Comparison of ENCODE assay signal across 9 mouse cellular contexts in genomic region chr3:55828481-55829256, GRCm38 (mm10). TPM values are rescaled to one million over a fixed set of nuclear protein-coding genes. Genes with fewer than 3 reads are reported as not detected.
DNase-seq lines count a peak whose midpoint lies in the region; ATAC-seq and TF ChIP-seq lines count a peak whose summit lies in the region.
"Had no signal": no experiment of that assay in that cellular context is flagged by ENCODE, and none has a peak within 500 bp of the region (broad histone marks: within the 10 kb centered on the region; RNA-seq: fewer than 3 reads in every experiment).

No protein-coding gene starts in this region.

- H3K36me3 ChIP-seq in heart, embryonic 10.5 days: no peaks in the 10 kb centered on the region
- no peaks in the 10 kb centered on the region for H3K36me3 ChIP-seq in thymus, adult 2 months (ENCODE audit: control insufficient read depth, insufficient read depth, low read length)
- no peaks in the 10 kb centered on the region for H3K36me3 ChIP-seq in stomach, embryonic 16.5 days (ENCODE audit: control insufficient read depth, insufficient read depth, low read length)
- H3K36me3 ChIP-seq in limb, embryonic 10.5 days: no peaks in the 10 kb centered on the region
- H3K36me3 ChIP-seq: limb, embryonic 15.5 days had no signal

- WGBS in heart, embryonic 10.5 days: 50% methylated on average over 10 of the region's 10 CpGs
- WGBS in thymus, adult 2 months: 31% methylated on average over 10 of the region's 10 CpGs
- WGBS in stomach, embryonic 16.5 days: 35% methylated on average over 10 of the region's 10 CpGs
- 25% methylated on average over 10 of the region's 10 CpGs for WGBS in limb, embryonic 10.5 days

- H3K27me3 ChIP-seq in heart, embryonic 10.5 days (ENCODE audit: insufficient read depth, poor library complexity, severe bottlenecking): no peaks in the 10 kb centered on the region
- no peaks in the 10 kb centered on the region for H3K27me3 ChIP-seq in thymus, adult 2 months (ENCODE audit: control insufficient read depth, insufficient read depth, low read length)
- no peaks in the 10 kb centered on the region for H3K27me3 ChIP-seq in stomach, embryonic 16.5 days (ENCODE audit: control insufficient read depth, insufficient read depth, low read length)
- no peaks in the 10 kb centered on the region for H3K27me3 ChIP-seq in limb, embryonic 10.5 days (ENCODE audit: low read depth, poor library complexity, severe bottlenecking)
- H3K27me3 ChIP-seq: limb, embryonic 15.5 days had no signal

- H3K9me3 ChIP-seq in heart, embryonic 10.5 days: no peaks in the 10 kb centered on the region
- no peaks in the 10 kb centered on the region for H3K9me3 ChIP-seq in stomach, embryonic 16.5 days (replicated peaks; ENCODE audit: control insufficient read depth, low read length)
- no peaks in the 10 kb centered on the region for H3K9me3 ChIP-seq in limb, embryonic 10.5 days (replicated peaks)
- H3K9me3 ChIP-seq: limb, embryonic 15.5 days had no signal

- H3K4me1 ChIP-seq in heart, embryonic 10.5 days: 0 out of 2 replicates have a peak, but pooled peaks cover 2% of the 10 kb centered on the region
- H3K4me1 ChIP-seq in thymus, adult 2 months (replicated peaks; ENCODE audit: control insufficient read depth, insufficient read depth, low read length): no peaks in the 10 kb centered on the region
- 0 out of 2 replicates have a peak, but pooled peaks cover 5% of the 10 kb centered on the region for H3K4me1 ChIP-seq in stomach, embryonic 16.5 days (ENCODE audit: control insufficient read depth, insufficient read depth, low read length)
- peaks cover 42% of the 10 kb centered on the region for H3K4me1 ChIP-seq in limb, embryonic 10.5 days
- H3K4me1 ChIP-seq: limb, embryonic 15.5 days had no signal

- no peak overlapping the region for H3K4me2 ChIP-seq in stomach, embryonic 16.5 days (ENCODE audit: low read depth, low read length)
- H3K4me2 ChIP-seq: limb, embryonic 15.5 days had no signal

- DNase-seq in heart, adult 18-20 months: peak; percentile 5 to 9
- no peak for DNase-seq in heart, embryonic 10.5 days (ENCODE audit: low spot score)
- DNase-seq in thymus, postnatal 0 days (ENCODE audit: low spot score): peak; percentile 18
- DNase-seq in thymus, adult 2 months: no peak
- peak; percentile 11 for DNase-seq in liver
- DNase-seq in cerebellum, postnatal 14 days: no peak
- no peak for DNase-seq in limb, embryonic 10.5 days (ENCODE audit: low spot score)

- H3K4me3 ChIP-seq in heart, embryonic 10.5 days: no peak overlapping the region
- H3K4me3 ChIP-seq in thymus, adult 2 months (ENCODE audit: control insufficient read depth, insufficient read depth, low read length): no peak overlapping the region
- no peak overlapping the region for H3K4me3 ChIP-seq in stomach, embryonic 16.5 days (replicated peaks; ENCODE audit: low read length)
- no peak overlapping the region for H3K4me3 ChIP-seq in limb, embryonic 10.5 days
- H3K4me3 ChIP-seq: limb, embryonic 15.5 days had no signal

- ATAC-seq in stomach, embryonic 16.5 days (ENCODE audit: insufficient read depth, low FRiP score): peak; percentile 40; the same call in 1 of the 2 replicates

- no peak overlapping the region for H3K9ac ChIP-seq in stomach, embryonic 16.5 days (ENCODE audit: low read length)
- H3K9ac ChIP-seq: limb, embryonic 15.5 days had no signal

- H3K27ac ChIP-seq in heart, embryonic 10.5 days: no peak overlapping the region
- no peak overlapping the region for H3K27ac ChIP-seq in thymus, adult 2 months (ENCODE audit: control insufficient read depth, insufficient read depth, low read length)
- no peak overlapping the region for H3K27ac ChIP-seq in stomach, embryonic 16.5 days (ENCODE audit: low read length)
- no peak overlapping the region for H3K27ac ChIP-seq in limb, embryonic 10.5 days
- H3K27ac ChIP-seq: limb, embryonic 15.5 days had no signal

- no peak for TF ChIP-seq CTCF in thymus, adult 2 months (IDR thresholded peaks at IDR 0.05; ENCODE audit: borderline replicate concordance, control insufficient read depth, extremely low read depth, insufficient read depth, low read length, poor library complexity)

- TF ChIP-seq POLR2A in thymus, adult 2 months (IDR thresholded peaks at IDR 0.05; ENCODE audit: control insufficient read depth, extremely low read depth, insufficient read depth, low read length, poor library complexity): no peak

RNA-seq across cellular contexts. Expression of gene Mab21l1, which starts 46.4 kb away (rescaled TPM):
- total RNA-seq in heart, adult 18-20 months (2021): under 1 TPM in 1 of 2 experiments, not detected in 1; 0.10 TPM
- polyA plus RNA-seq in heart, embryonic 10.5 days (2016; fragmentation: Nextera tagmentation; extraction: Ambion mirVana): 4.0 and 4.1 TPM in 2 replicates
- 0.55 and 0.56 TPM in 2 replicates for polyA plus RNA-seq in thymus, postnatal 0 days (2015; fragmentation: Nextera tagmentation; extraction: Ambion mirVana)
- polyA plus RNA-seq in thymus, adult 2 months (2012; rRNA removed): 0.06 TPM in 1 of 2 replicates, not detected in the other
- 8.4 and 8.6 TPM in 2 replicates for polyA plus RNA-seq in stomach, embryonic 16.5 days (2015; fragmentation: Nextera tagmentation; extraction: Ambion mirVana)
- polyA plus RNA-seq in limb, embryonic 10.5 days (2016; fragmentation: Nextera tagmentation; extraction: Ambion mirVana): 34.9 and 67.2 TPM in 2 replicates

Comparison
In these comparisons a context has a peak if more than half of its experiments do, and no peak if none do; other contexts are left out.
1. DNase-seq: peak in heart, adult 18-20 months (2 of 2), thymus, postnatal 0 days (single experiment) and liver (single experiment); none in heart, embryonic 10.5 days (single experiment), thymus, adult 2 months (single experiment), cerebellum, postnatal 14 days (0 of 2) and limb, embryonic 10.5 days (single experiment).